Mouse (Mus musculus) limb, embryonic 14.5 days (tissue): ENCODE measurements around the gene Il10. TPM values are rescaled to one million over a fixed set of nuclear protein-coding genes. Genes with fewer than 3 reads are reported as not detected.

Source experiments
- ATAC-seq: fragments of 200-750 bp; cut with Nextera tagmentation; 2 replicates; pipeline ENCODE4 v1.8.0; 2017; ENCODE audit warnings: low read depth, moderate number of reproducible peaks, moderate TSS enrichment; ENCODE audit not compliant: low FRiP score
- DNase-seq: peaks from one replicate; pipeline ENCODE4 v3.0.0-alpha.2; 2015; ENCODE audit warnings: low spot score
- H3K27ac ChIP-seq: fragments of 300-500 bp; sonication (generic); replicated peaks from 2 replicates; pipeline ENCODE4 v1.5.1; 2014; ENCODE audit warnings: low read depth, mild to moderate bottlenecking, low read length, moderate library complexity, mixed read lengths
- H3K27me3 ChIP-seq: fragments of 300-500 bp; sonication (generic); 2 replicates; pipeline ENCODE4 v1.6.1; 2014; ENCODE audit warnings: low read length, mixed read lengths; ENCODE audit not compliant: control insufficient read depth, insufficient read depth
- H3K36me3 ChIP-seq: fragments of 300-500 bp; sonication (generic); 2 replicates; pipeline ENCODE4 v1.6.1; 2014; ENCODE audit warnings: mild to moderate bottlenecking, low read length, moderate library complexity, mixed read lengths; ENCODE audit not compliant: control insufficient read depth, insufficient read depth
- H3K4me1 ChIP-seq: fragments of 300-500 bp; sonication (generic); 2 replicates; pipeline ENCODE4 v1.6.1; 2014; ENCODE audit warnings: antibody characterized with exemption, low read length, mixed read lengths; ENCODE audit not compliant: control insufficient read depth, insufficient read depth
- H3K4me2 ChIP-seq: fragments of 300-500 bp; sonication (generic); replicated peaks from 2 replicates; pipeline ENCODE4 v1.6.1; 2014; ENCODE audit warnings: low read depth, mild to moderate bottlenecking, low read length, moderate library complexity; ENCODE audit not compliant: severe bottlenecking
- H3K4me3 ChIP-seq: fragments of 300-500 bp; sonication (generic); replicated peaks from 2 replicates; pipeline ENCODE4 v1.5.1; 2014; ENCODE audit warnings: low read length
- H3K9ac ChIP-seq: fragments of 300-500 bp; sonication (generic); 2 replicates; pipeline ENCODE4 v1.6.1; 2014; ENCODE audit warnings: mild to moderate bottlenecking, low read depth, low read length, moderate library complexity; ENCODE audit not compliant: severe bottlenecking
- H3K9me3 ChIP-seq: fragments of 300-500 bp; sonication (generic); 2 replicates; pipeline ENCODE4 v1.6.1; 2016; ENCODE audit warnings: low read length; ENCODE audit not compliant: control insufficient read depth
- POLR2A ChIP-seq: fragments of 200-500 bp; IDR thresholded peaks from 2 replicates; pipeline ENCODE4 v1.8.0; 2012; ENCODE audit warnings: inconsistent platforms, mild to moderate bottlenecking, moderate library complexity, borderline replicate concordance; ENCODE audit not compliant: insufficient read depth, insufficient read length; ENCODE audit errors: extremely low read depth
- WGBS: fragments of 180-500 bp; shearing (Covaris S2); extraction: QIAGEN DNeasy Blood & Tissue Kit; methylation state at CpG from one replicate; pipeline ENCODE4 v1.1.7; 2014; 5-methylcytosine and 5-hydroxymethylcytosine counted together
- polyA plus RNA-seq, 2 experiments: library from polyadenylated mRNA; depleted of rRNA in 1 of 2; stranded (reverse) in 1 of 2; unstranded in 1 of 2; fragments of >200 nt; fragmentation: Nextera tagmentation in 1 of 2; extraction: Ambion mirVana in 1 of 2; gene quantifications; 2 replicates each; pipeline versions ENCODE4 v1.2.1 to v1.2.3; 2012 to 2014

Gene Il10
- polyA plus RNA-seq, 2 experiments = 0.06 TPM; not detected in 1

DNA sequence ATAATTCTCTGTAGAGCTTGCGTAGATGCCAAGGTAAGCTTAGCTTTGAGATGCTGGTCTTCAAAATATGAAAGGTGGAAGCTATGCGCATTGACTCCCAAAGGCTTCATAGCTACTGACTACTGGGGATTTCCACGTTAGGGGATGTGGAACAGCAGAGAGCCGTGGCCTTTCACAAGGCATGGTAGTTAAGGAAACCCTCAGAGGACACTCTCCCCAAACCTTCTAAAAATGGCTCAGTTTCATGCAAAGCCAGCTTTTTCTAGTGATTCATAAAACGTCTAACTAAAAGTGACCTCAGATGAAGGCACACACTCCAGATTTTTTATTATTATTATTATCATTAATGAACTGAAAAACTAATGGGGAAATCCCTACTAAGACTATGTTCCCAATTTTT, 30.4 kb downstream of the Il10 start:
- no peak overlapping the region for H3K4me3 ChIP-seq
- no peaks in the 10 kb centered on the region for H3K27me3 ChIP-seq
- no peak overlapping the region for H3K27ac ChIP-seq
- H3K4me2 ChIP-seq = no peak overlapping the region
- ATAC-seq (no peak), DNase-seq (no peak)
- no peak for TF ChIP-seq POLR2A
- peaks cover 28% of the 10 kb centered on the region for H3K36me3 ChIP-seq
- no peak overlapping the region for H3K9ac ChIP-seq
- no peaks in the 10 kb centered on the region for H3K4me1 ChIP-seq
- no peaks in the 10 kb centered on the region for H3K9me3 ChIP-seq
- 81% methylated on average over 5 of the region's 5 CpGs for WGBS

DNA sequence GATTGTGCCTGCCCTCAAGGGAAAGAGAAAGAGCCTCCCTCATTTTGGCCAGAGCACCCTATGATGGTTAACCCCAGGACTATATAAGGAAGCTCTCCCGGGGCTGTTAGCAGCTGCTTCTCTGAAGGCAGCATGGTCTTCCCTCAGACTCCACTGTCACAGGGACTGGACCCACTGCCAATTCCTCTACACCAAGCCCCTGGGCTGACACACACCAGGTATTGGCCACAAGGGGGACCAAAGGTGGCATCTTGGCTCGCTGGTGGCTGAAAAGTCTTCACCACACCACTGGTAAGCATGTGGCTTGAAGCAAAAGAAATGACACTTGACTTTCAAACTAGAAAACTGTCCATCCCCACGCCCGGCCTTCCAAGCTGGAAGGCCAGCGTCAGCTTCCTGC, 31.0 kb downstream of the Il10 start:
- no peak overlapping the region for H3K27ac ChIP-seq
- H3K9ac ChIP-seq = no peak overlapping the region
- WGBS = 84% methylated on average over 5 of the region's 5 CpGs
- H3K36me3 ChIP-seq = peaks cover 34% of the 10 kb centered on the region
- ATAC-seq (no peak), DNase-seq (no peak)
- no peaks in the 10 kb centered on the region for H3K9me3 ChIP-seq
- no peaks in the 10 kb centered on the region for H3K27me3 ChIP-seq
- no peaks in the 10 kb centered on the region for H3K4me1 ChIP-seq
- no peak for TF ChIP-seq POLR2A
- H3K4me2 ChIP-seq = no peak overlapping the region
- H3K4me3 ChIP-seq = no peak overlapping the region

- no peak for DNase-seq
- Histone ChIP-seq H3K4me1 (no peaks in the 10 kb centered on the region), H3K9me3 (no peaks in the 10 kb centered on the region), H3K27ac (no peak overlapping the region), H3K4me3 (no peak overlapping the region), H3K36me3 (peaks cover 38% of the 10 kb centered on the region), H3K27me3 (no peaks in the 10 kb centered on the region), H3K9ac (no peak overlapping the region), H3K4me2 (no peak overlapping the region)
- 0 out of 2 replicates have a peak, but pooled peaks have one; percentile 17 for ATAC-seq
- TF ChIP-seq POLR2A = no peak
- WGBS = 35% methylated on average over 7 of the region's 7 CpGs
Measured at GRCm38 (mm10) chr1:131051073-131051472, 31.4 kb downstream of the Il10 start.

- Histone ChIP-seq H3K9me3 (no peaks in the 10 kb centered on the region), H3K36me3 (peaks cover 60% of the 10 kb centered on the region), H3K27me3 (no peaks in the 10 kb centered on the region), H3K4me3 (no peak overlapping the region), H3K27ac (0 out of 2 replicates have a peak overlapping the region, but pooled peaks have one; percentile 8), H3K9ac (0 out of 2 replicates have a peak overlapping the region, but pooled peaks have one; percentile 9), H3K4me2 (no peak overlapping the region), H3K4me1 (no peaks in the 10 kb centered on the region)
- 21% methylated on average over 8 of the region's 8 CpGs for WGBS
- peak; percentile 57; the same call in 1 of the 2 replicates for ATAC-seq
- TF ChIP-seq POLR2A = no peak
- DNase-seq = peak; percentile 77
Measured at GRCm38 (mm10) chr1:131053239-131053638, 33.6 kb downstream of the Il10 start.

DNA sequence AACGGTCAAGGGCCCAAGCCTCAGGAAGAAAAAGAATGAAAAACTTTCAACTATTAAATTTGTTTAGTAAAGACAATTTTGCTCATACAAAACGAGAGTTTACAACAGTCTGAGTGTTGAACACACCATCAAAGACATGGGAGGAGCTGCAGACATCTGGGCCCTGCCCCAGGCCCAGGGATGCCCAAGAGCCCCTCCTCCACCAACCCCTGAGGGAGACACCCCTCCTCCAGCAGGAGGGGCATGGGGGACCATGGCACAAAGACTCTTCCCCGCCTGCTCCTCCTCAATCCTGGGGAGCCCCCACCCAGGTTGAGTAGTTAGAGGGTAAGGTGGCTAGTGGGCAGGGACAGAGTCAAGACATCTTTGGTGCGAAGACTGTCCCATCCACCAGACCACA, 34.0 kb downstream of the Il10 start:
- Histone ChIP-seq H3K9me3 (no peaks in the 10 kb centered on the region), H3K36me3 (peaks cover 62% of the 10 kb centered on the region), H3K4me2 (no peak overlapping the region), H3K27me3 (no peaks in the 10 kb centered on the region), H3K9ac (0 out of 2 replicates have a peak overlapping the region, but pooled peaks have one; percentile 9), H3K4me1 (no peaks in the 10 kb centered on the region), H3K4me3 (no peak overlapping the region), H3K27ac (no peak overlapping the region)
- ATAC-seq = no peak
- no peak for TF ChIP-seq POLR2A
- WGBS = 55% methylated on average over 4 of the region's 4 CpGs
- no peak for DNase-seq

GRCm38 (mm10) chr1:131054251-131054650, 34.6 kb downstream of the Il10 start:
- no peak for TF ChIP-seq POLR2A
- 0 out of 2 replicates have a peak, but pooled peaks cover 3% of the 10 kb centered on the region for H3K4me1 ChIP-seq
- no peak overlapping the region for H3K27ac ChIP-seq
- peaks cover 62% of the 10 kb centered on the region for H3K36me3 ChIP-seq
- WGBS = 81% methylated on average over 4 of the region's 4 CpGs
- H3K4me2 ChIP-seq = no peak overlapping the region
- no peak for ATAC-seq
- no peak for DNase-seq
- H3K27me3 ChIP-seq = no peaks in the 10 kb centered on the region
- H3K9ac ChIP-seq = no peak overlapping the region
- H3K4me3 ChIP-seq = no peak overlapping the region
- H3K9me3 ChIP-seq = no peaks in the 10 kb centered on the region
